Mouse (Mus musculus): Measurements from ENCODE around the gene Itih5. TPM values are rescaled to one million over a fixed set of nuclear protein-coding genes. Genes with fewer than 3 reads are reported as not detected.

Gene Itih5
- total RNA-seq, 2 experiments from 2014 or later = 7.8 TPM

DNA sequence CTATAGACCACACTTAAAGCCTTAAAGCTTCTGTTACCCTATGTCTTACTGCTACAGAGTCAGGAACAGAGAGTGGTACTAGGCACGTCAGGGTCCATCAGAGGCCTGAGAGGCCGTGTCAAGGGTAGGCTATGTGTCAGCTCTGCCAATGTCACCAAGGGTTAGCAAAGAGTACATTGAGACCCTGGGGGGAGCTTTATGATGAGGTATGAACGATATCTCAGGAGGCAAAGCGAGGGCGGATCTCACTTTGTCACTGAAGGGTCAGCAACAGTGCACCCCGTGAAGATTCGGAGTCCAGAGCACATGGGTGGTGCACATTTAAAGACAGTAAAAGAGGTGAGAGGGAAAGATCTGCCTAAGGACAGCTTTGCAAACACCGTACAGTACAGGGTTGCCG lies 148.6 kb downstream of the Itih5 start:
- intact Hi-C loops (cut with DNase I) = no loop called here
- no peak for DNase-seq

DNA sequence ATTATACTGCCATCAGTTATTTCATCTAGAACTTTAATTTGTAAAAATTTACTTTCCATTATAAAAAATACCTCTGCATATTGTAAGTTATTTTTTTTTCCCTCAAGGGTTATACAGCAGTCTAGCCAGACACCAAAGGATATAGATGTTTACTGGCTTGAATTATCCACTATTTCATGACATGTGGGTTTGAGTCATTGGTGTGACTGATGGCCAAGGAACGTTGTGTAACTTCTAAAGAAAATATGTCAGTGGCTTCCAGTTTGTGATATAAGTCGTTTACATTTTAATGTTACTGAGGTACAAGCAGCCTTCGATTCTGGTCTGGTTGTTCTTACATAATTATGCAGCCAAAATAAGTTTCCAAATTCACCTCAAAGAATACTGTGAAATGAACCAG lies 151.5 kb downstream of the Itih5 start:
- intact Hi-C loops (cut with DNase I) = no loop called here
- DNase-seq = no peak

Other genes starting within 250 kb of the Itih5 start
- gene Taf3, start 105.0 kb upstream of the Itih5 start, total RNA-seq (2021) = 10 to 100 TPM; 12.0 to 14.0 TPM
- gene Atp5c1, start 73.1 kb upstream of the Itih5 start, total RNA-seq (2021) = 100 to 1,000 TPM; 253 to 265 TPM
- gene Kin, start 73.0 kb upstream of the Itih5 start, total RNA-seq (2021) = 10 to 100 TPM; 14.5 to 14.7 TPM
- 1 to 10 TPM; 3.2 TPM for gene Itih2, start 22.2 kb upstream of the Itih5 start, total RNA-seq (2021)
- 1 to 10 TPM; 5.2 to 5.4 TPM for gene Sfmbt2, start 216.9 kb downstream of the Itih5 start, total RNA-seq (2021)